Mouse (Mus musculus): Measurements from ENCODE around the gene Fam170b.

The Fam170b gene

GRCm38 (mm10) chr14:32833847-32834246, at the start of gene Fam170b:
Fam170b (plus strand) TSS chr14:32833962.
- DNase-seq (ENCODE audit: low spot score in 2 of 2), result no peak

- DNase-seq (ENCODE audit: low spot score in 2 of 2), result no peak
Measured at GRCm38 (mm10) chr14:32784130-32784747, 49.5 kb upstream of the Fam170b start.

GRCm38 (mm10) chr14:32784748-32785134, 49.0 kb upstream of the Fam170b start:
- DNase-seq (ENCODE audit: low spot score in 2 of 2), result no peak

GRCm38 (mm10) chr14:32785556-32786130, 48.1 kb upstream of the Fam170b start, which contains the start of gene Tmem273:
Tmem273 (plus strand) TSS chr14:32785963.
- DNase-seq (ENCODE audit: low spot score in 2 of 2), result no peak

- DNase-seq (ENCODE audit: low spot score in 2 of 2), result no peak
Measured at GRCm38 (mm10) chr14:32787691-32788090, 46.1 kb upstream of the Fam170b start.

- DNase-seq (ENCODE audit: low spot score in 2 of 2), result no peak
Measured at GRCm38 (mm10) chr14:32796375-32796774, 37.4 kb upstream of the Fam170b start.

- DNase-seq (ENCODE audit: low spot score in 2 of 2), result no peak
Measured at GRCm38 (mm10) chr14:32797803-32798202, 36.0 kb upstream of the Fam170b start.

- DNase-seq (ENCODE audit: low spot score in 2 of 2), result no peak
Measured at GRCm38 (mm10) chr14:32798355-32798754, 35.4 kb upstream of the Fam170b start.

GRCm38 (mm10) chr14:32800048-32800447, 33.7 kb upstream of the Fam170b start:
- no peak for DNase-seq (ENCODE audit: low spot score in 2 of 2)

- no peak for DNase-seq (ENCODE audit: low spot score in 2 of 2)
Measured at GRCm38 (mm10) chr14:32801016-32801661, 32.6 kb upstream of the Fam170b start.

- DNase-seq (ENCODE audit: low spot score in 2 of 2), result no peak
Measured at GRCm38 (mm10) chr14:32801662-32802024, 32.1 kb upstream of the Fam170b start.

- no peak for DNase-seq (ENCODE audit: low spot score in 2 of 2)
Measured at GRCm38 (mm10) chr14:32810111-32810510, 23.7 kb upstream of the Fam170b start.

- no peak for DNase-seq (ENCODE audit: low spot score in 2 of 2)
Measured at GRCm38 (mm10) chr14:32812429-32812828, 21.3 kb upstream of the Fam170b start.

GRCm38 (mm10) chr14:32814961-32815360, 18.8 kb upstream of the Fam170b start:
- DNase-seq (ENCODE audit: low spot score in 2 of 2), result no peak

GRCm38 (mm10) chr14:32816533-32816932, 17.2 kb upstream of the Fam170b start:
- no peak for DNase-seq (ENCODE audit: low spot score in 2 of 2)

- DNase-seq (ENCODE audit: low spot score in 2 of 2), result no peak
Measured at GRCm38 (mm10) chr14:32817258-32817657, 16.5 kb upstream of the Fam170b start.

GRCm38 (mm10) chr14:32819297-32819696, 14.5 kb upstream of the Fam170b start:
- DNase-seq (ENCODE audit: low spot score in 2 of 2), result no peak

- DNase-seq (ENCODE audit: low spot score in 2 of 2), result no peak
Measured at GRCm38 (mm10) chr14:32822812-32823211, 10.9 kb upstream of the Fam170b start.

GRCm38 (mm10) chr14:32823861-32824260, 9.9 kb upstream of the Fam170b start:
- DNase-seq (ENCODE audit: low spot score in 2 of 2), result no peak

- DNase-seq (ENCODE audit: low spot score in 2 of 2), result no peak
Measured at GRCm38 (mm10) chr14:32824267-32825150, 9.3 kb upstream of the Fam170b start.

- DNase-seq (ENCODE audit: low spot score in 2 of 2), result peak in 1 of 2 experiments; percentile 30
Measured at GRCm38 (mm10) chr14:32825426-32826032, 8.2 kb upstream of the Fam170b start.

- DNase-seq (ENCODE audit: low spot score in 2 of 2), result no peak
Measured at GRCm38 (mm10) chr14:32827165-32827564, 6.6 kb upstream of the Fam170b start.
